Mouse (Mus musculus): Measurements from ENCODE around the gene Mrpl17. TPM values are rescaled to one million over a fixed set of nuclear protein-coding genes. Genes with fewer than 3 reads are reported as not detected.

Mrpl17 gene
- polyA plus RNA-seq, 1 experiment: 554 TPM

DNA sequence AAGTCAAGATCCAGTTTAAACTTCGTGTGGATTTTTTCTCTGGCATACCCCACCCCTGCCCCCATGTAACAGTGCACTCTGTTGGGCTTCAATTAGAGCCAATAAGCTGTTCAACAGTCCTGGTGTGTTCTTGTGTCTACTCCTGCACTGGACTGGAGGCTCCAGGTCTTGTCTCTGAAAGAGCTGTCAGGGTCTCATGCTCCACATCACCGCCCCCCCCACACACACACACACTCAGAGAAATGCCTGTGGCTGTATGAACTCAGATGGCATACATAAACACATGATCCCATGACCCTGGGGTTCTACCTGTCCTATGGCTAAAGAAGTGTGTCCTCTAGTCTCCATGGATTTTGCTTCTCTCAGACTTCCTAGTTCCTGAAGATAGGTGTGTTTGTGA lies 34.9 kb downstream of the Mrpl17 start:
- H3ac ChIP-seq (ENCODE audit: control insufficient read depth, insufficient read length, low read depth): no peak overlapping the region
- no peaks in the 10 kb centered on the region for H3K79me2 ChIP-seq (ENCODE audit: control insufficient read depth, insufficient read depth)
- no peaks in the 10 kb centered on the region for H3K79me3 ChIP-seq (ENCODE audit: low read depth)
- TF ChIP-seq CEBPB (IDR thresholded peaks at IDR 0.05; ENCODE audit: low read depth): no peak
- no peak for TF ChIP-seq MAX (IDR thresholded peaks at IDR 0.05)
- TF ChIP-seq MYOG (IDR thresholded peaks at IDR 0.05; ENCODE audit: control insufficient read depth, extremely low read depth, insufficient read length): no peak
- no peak for TF ChIP-seq USF1 (IDR thresholded peaks at IDR 0.05; ENCODE audit: low read depth)
- TF ChIP-seq MYOD1 (IDR thresholded peaks at IDR 0.05; ENCODE audit: control insufficient read depth, insufficient read length, low read depth): no peak
- no peak for TF ChIP-seq CTCF (IDR thresholded peaks at IDR 0.05; ENCODE audit: control insufficient read depth, insufficient read depth, insufficient read length)
- no peak for TF ChIP-seq FOSL1 (IDR thresholded peaks at IDR 0.05; ENCODE audit: insufficient read depth, low read length, poor library complexity, severe bottlenecking)
- H3K36me3 ChIP-seq (ENCODE audit: control insufficient read depth, insufficient read depth): no peaks in the 10 kb centered on the region
- H3K27me3 ChIP-seq (ENCODE audit: control insufficient read depth, insufficient read depth, insufficient read length): peaks cover 3% of the 10 kb centered on the region
- no peak overlapping the region for H3K4me3 ChIP-seq (ENCODE audit: insufficient read depth, poor library complexity, severe bottlenecking)

DNA sequence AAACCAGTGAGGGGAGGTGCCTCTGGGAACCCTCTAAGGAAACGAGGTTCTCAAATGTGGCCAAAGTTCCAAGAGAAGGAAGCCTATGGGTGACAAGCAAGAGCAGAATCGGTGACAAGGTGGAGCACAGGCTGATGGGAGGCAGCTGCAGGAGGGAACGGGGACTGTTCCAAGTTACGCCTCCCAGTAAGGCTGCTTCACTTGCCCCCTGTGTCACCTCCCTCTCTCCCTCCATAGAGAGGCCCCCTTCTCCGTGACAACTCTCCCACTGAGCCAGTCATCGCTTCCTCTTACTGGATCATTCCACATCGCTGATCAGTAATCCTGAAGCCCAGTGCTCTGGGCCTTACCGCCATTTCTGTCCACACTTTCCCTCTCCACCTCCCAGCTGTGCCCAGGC lies 36.2 kb downstream of the Mrpl17 start:
- TF ChIP-seq MYOD1 (IDR thresholded peaks at IDR 0.05; ENCODE audit: control insufficient read depth, insufficient read length, low read depth) (no peak), CEBPB (IDR thresholded peaks at IDR 0.05; ENCODE audit: low read depth) (no peak), MYOG (IDR thresholded peaks at IDR 0.05; ENCODE audit: control insufficient read depth, extremely low read depth, insufficient read length) (no peak), FOSL1 (IDR thresholded peaks at IDR 0.05; ENCODE audit: insufficient read depth, low read length, poor library complexity, severe bottlenecking) (no peak), MAX (IDR thresholded peaks at IDR 0.05) (no peak), CTCF (IDR thresholded peaks at IDR 0.05; ENCODE audit: control insufficient read depth, insufficient read depth, insufficient read length) (no peak), USF1 (IDR thresholded peaks at IDR 0.05; ENCODE audit: low read depth) (no peak)
- H3ac ChIP-seq (ENCODE audit: control insufficient read depth, insufficient read length, low read depth): no peak overlapping the region
- H3K4me3 ChIP-seq (ENCODE audit: insufficient read depth, poor library complexity, severe bottlenecking): no peak overlapping the region
- no peaks in the 10 kb centered on the region for H3K79me2 ChIP-seq (ENCODE audit: control insufficient read depth, insufficient read depth)
- H3K79me3 ChIP-seq (ENCODE audit: low read depth): no peaks in the 10 kb centered on the region
- no peaks in the 10 kb centered on the region for H3K36me3 ChIP-seq (ENCODE audit: control insufficient read depth, insufficient read depth)
- peaks cover 3% of the 10 kb centered on the region for H3K27me3 ChIP-seq (ENCODE audit: control insufficient read depth, insufficient read depth, insufficient read length)

DNA sequence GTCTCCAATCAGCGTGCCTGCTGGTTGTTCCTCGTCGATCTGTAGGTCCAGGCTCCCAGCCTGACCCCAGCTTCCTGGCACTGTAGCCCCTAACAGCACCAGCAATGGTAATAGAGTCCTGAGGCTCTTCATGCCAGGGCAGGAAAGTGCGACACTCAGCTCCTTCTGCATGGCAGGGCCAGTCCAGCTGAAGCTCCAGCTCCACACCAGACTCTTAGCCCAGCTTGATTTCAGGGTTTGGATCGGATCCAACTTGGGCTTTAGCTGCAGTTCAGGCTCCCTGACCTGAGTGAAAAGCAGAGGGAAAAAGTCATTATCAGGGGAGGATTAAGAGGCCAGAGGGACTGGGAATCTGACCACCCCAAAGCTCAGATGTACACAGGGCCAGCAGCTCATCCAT lies 37.9 kb downstream of the Mrpl17 start:
- no peak overlapping the region for H3K4me3 ChIP-seq (ENCODE audit: insufficient read depth, poor library complexity, severe bottlenecking)
- no peak overlapping the region for H3ac ChIP-seq (ENCODE audit: control insufficient read depth, insufficient read length, low read depth)
- TF ChIP-seq CEBPB (IDR thresholded peaks at IDR 0.05; ENCODE audit: low read depth) (no peak), FOSL1 (IDR thresholded peaks at IDR 0.05; ENCODE audit: insufficient read depth, low read length, poor library complexity, severe bottlenecking) (no peak), MYOG (IDR thresholded peaks at IDR 0.05; ENCODE audit: control insufficient read depth, extremely low read depth, insufficient read length) (no peak), MAX (IDR thresholded peaks at IDR 0.05) (no peak), MYOD1 (IDR thresholded peaks at IDR 0.05; ENCODE audit: control insufficient read depth, insufficient read length, low read depth) (no peak), CTCF (IDR thresholded peaks at IDR 0.05; ENCODE audit: control insufficient read depth, insufficient read depth, insufficient read length) (no peak), USF1 (IDR thresholded peaks at IDR 0.05; ENCODE audit: low read depth) (no peak)
- peaks cover 3% of the 10 kb centered on the region for H3K27me3 ChIP-seq (ENCODE audit: control insufficient read depth, insufficient read depth, insufficient read length)
- H3K79me2 ChIP-seq (ENCODE audit: control insufficient read depth, insufficient read depth): no peaks in the 10 kb centered on the region
- no peaks in the 10 kb centered on the region for H3K36me3 ChIP-seq (ENCODE audit: control insufficient read depth, insufficient read depth)
- H3K79me3 ChIP-seq (ENCODE audit: low read depth): no peaks in the 10 kb centered on the region

DNA sequence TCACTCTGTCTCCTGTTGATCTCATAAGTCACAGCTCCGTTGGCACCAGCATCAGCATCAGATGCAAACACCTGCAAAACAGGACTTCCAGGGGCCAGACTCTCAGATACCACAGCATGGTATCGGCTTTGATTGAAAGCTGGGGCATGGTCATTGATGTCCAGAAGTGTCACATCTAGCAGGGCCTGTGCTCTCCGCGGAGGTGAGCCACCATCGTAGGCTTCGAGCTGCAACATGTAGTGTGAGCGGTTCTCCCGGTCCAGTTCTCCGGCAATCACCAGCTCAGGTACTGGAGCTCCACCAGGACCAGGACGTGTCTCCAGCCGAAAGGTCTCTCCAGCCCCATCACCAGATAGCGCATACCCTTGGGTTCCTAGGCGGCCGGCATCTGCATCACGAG lies 38.6 kb downstream of the Mrpl17 start:
- H3K4me3 ChIP-seq (ENCODE audit: insufficient read depth, poor library complexity, severe bottlenecking): no peak overlapping the region
- H3K36me3 ChIP-seq (ENCODE audit: control insufficient read depth, insufficient read depth): no peaks in the 10 kb centered on the region
- no peaks in the 10 kb centered on the region for H3K79me2 ChIP-seq (ENCODE audit: control insufficient read depth, insufficient read depth)
- H3K27me3 ChIP-seq (ENCODE audit: control insufficient read depth, insufficient read depth, insufficient read length): peaks cover 3% of the 10 kb centered on the region
- no peaks in the 10 kb centered on the region for H3K79me3 ChIP-seq (ENCODE audit: low read depth)
- no peak overlapping the region for H3ac ChIP-seq (ENCODE audit: control insufficient read depth, insufficient read length, low read depth)
- TF ChIP-seq FOSL1 (IDR thresholded peaks at IDR 0.05; ENCODE audit: insufficient read depth, low read length, poor library complexity, severe bottlenecking) (no peak), MYOD1 (IDR thresholded peaks at IDR 0.05; ENCODE audit: control insufficient read depth, insufficient read length, low read depth) (no peak), MYOG (IDR thresholded peaks at IDR 0.05; ENCODE audit: control insufficient read depth, extremely low read depth, insufficient read length) (no peak), CTCF (IDR thresholded peaks at IDR 0.05; ENCODE audit: control insufficient read depth, insufficient read depth, insufficient read length) (no peak), CEBPB (IDR thresholded peaks at IDR 0.05; ENCODE audit: low read depth) (no peak), USF1 (IDR thresholded peaks at IDR 0.05; ENCODE audit: low read depth) (no peak), MAX (IDR thresholded peaks at IDR 0.05) (no peak)

DNA sequence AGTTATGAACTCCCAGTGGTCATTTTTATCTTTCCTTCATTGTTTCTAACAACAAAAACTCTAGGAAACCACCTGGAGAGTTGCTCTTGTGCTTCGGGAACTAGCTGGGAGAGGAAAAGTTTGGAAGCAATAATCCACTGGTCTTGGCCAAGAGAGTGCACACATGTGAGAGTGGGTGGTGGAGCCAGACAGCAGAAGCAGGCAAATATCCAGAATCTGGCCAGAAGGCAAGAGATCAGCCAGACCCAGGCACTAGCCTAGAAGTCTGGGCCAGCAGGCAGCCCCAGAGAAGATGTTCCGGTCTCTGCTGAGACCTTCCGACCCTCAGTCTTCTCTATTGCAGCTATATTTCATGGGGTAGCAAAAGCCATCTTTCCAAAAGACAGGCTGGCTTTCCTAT lies 40.9 kb downstream of the Mrpl17 start:
- Histone ChIP-seq H3ac (ENCODE audit: control insufficient read depth, insufficient read length, low read depth) (no peak overlapping the region), H3K36me3 (ENCODE audit: control insufficient read depth, insufficient read depth) (no peaks in the 10 kb centered on the region), H3K79me3 (ENCODE audit: low read depth) (no peaks in the 10 kb centered on the region), H3K79me2 (ENCODE audit: control insufficient read depth, insufficient read depth) (no peaks in the 10 kb centered on the region), H3K27me3 (ENCODE audit: control insufficient read depth, insufficient read depth, insufficient read length) (peaks cover 3% of the 10 kb centered on the region), H3K4me3 (ENCODE audit: insufficient read depth, poor library complexity, severe bottlenecking) (no peak overlapping the region)
- TF ChIP-seq MYOG (IDR thresholded peaks at IDR 0.05; ENCODE audit: control insufficient read depth, extremely low read depth, insufficient read length) (no peak), CEBPB (IDR thresholded peaks at IDR 0.05; ENCODE audit: low read depth) (no peak), MAX (IDR thresholded peaks at IDR 0.05) (no peak), CTCF (IDR thresholded peaks at IDR 0.05; ENCODE audit: control insufficient read depth, insufficient read depth, insufficient read length) (no peak), USF1 (IDR thresholded peaks at IDR 0.05; ENCODE audit: low read depth) (no peak), MYOD1 (IDR thresholded peaks at IDR 0.05; ENCODE audit: control insufficient read depth, insufficient read length, low read depth) (no peak), FOSL1 (IDR thresholded peaks at IDR 0.05; ENCODE audit: insufficient read depth, low read length, poor library complexity, severe bottlenecking) (no peak)

DNA sequence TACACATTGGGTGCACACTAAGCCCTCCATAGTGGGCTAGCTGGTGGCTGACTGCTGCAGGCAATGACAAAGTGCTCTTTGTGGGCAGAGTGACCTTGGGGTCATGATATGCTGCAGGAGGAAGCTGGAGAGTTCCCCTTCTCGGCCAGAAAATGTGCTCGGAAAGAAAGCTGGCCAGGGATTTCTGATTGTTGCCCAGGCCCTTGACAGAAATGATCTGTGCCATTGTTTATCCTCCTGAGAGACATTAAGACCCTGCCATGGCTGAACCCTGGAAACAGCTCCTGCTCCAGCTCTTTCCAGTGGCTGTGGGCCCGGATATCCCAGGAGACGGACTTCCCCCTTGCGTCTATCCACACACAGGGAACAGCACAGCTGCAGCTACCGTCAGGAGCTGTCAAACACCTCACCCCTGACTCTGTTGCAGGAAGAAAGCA lies 43.2 kb downstream of the Mrpl17 start:
- Histone ChIP-seq H3K4me3 (ENCODE audit: insufficient read depth, poor library complexity, severe bottlenecking) (no peak overlapping the region), H3K79me2 (ENCODE audit: control insufficient read depth, insufficient read depth) (no peaks in the 10 kb centered on the region), H3K27me3 (ENCODE audit: control insufficient read depth, insufficient read depth, insufficient read length) (no peaks in the 10 kb centered on the region), H3ac (ENCODE audit: control insufficient read depth, insufficient read length, low read depth) (no peak overlapping the region), H3K79me3 (ENCODE audit: low read depth) (no peaks in the 10 kb centered on the region), H3K36me3 (ENCODE audit: control insufficient read depth, insufficient read depth) (no peaks in the 10 kb centered on the region)
- TF ChIP-seq USF1 (IDR thresholded peaks at IDR 0.05; ENCODE audit: low read depth) (no peak), CTCF (IDR thresholded peaks at IDR 0.05; ENCODE audit: control insufficient read depth, insufficient read depth, insufficient read length) (no peak), MAX (IDR thresholded peaks at IDR 0.05) (no peak), FOSL1 (IDR thresholded peaks at IDR 0.05; ENCODE audit: insufficient read depth, low read length, poor library complexity, severe bottlenecking) (no peak), MYOD1 (IDR thresholded peaks at IDR 0.05; ENCODE audit: control insufficient read depth, insufficient read length, low read depth) (no peak)

Data from C2C12 (cell line).